Mouse (Mus musculus) liver, embryonic 14.5 days (tissue): ENCODE measurements around the gene Sh3tc1. TPM values are rescaled to one million over a fixed set of nuclear protein-coding genes. Genes with fewer than 3 reads are reported as not detected.

Experiments used
- ATAC-seq: fragments of 200-750 bp; cut with Nextera tagmentation; 2 replicates; pipeline ENCODE4 v1.8.0; 2017; ENCODE audit warnings: moderate number of reproducible peaks, mild to moderate bottlenecking, moderate library complexity; ENCODE audit not compliant: insufficient read depth
- DNase-seq, 3 experiments: peaks; one replicate each; pipeline ENCODE4 v3.0.0-alpha.2; 2012 to 2013; ENCODE audit warnings: low read depth in 3 of 3, low spot score in 3 of 3
- H3K27ac ChIP-seq: fragments of 300-500 bp; sonication (generic); 2 replicates; pipeline ENCODE4 v1.5.1; 2014; ENCODE audit warnings: moderate library complexity, mild to moderate bottlenecking, control low read depth, inconsistent platforms
- H3K27me3 ChIP-seq: fragments of 300-500 bp; sonication (generic); 2 replicates; pipeline ENCODE4 v1.6.1; 2014; ENCODE audit warnings: mild to moderate bottlenecking, low read length, moderate library complexity; ENCODE audit not compliant: control insufficient read depth, insufficient read depth
- H3K36me3 ChIP-seq: fragments of 300-500 bp; sonication (generic); replicated peaks from 2 replicates; pipeline ENCODE4 v1.6.1; 2014; ENCODE audit warnings: low read depth; ENCODE audit not compliant: control insufficient read depth, insufficient read depth
- H3K4me1 ChIP-seq, 2 experiments: fragments of 200-500 bp in 1 of 2; fragments of 300-500 bp in 1 of 2; sonication (generic) in 1 of 2; replicated peaks; 2 replicates each; pipeline ENCODE4 v1.6.1; 2012 to 2014; ENCODE audit warnings: antibody characterized with exemption in 1 of 2, inconsistent platforms in 1 of 2, low read length in 1 of 2; ENCODE audit not compliant: control insufficient read depth in 2 of 2, insufficient read depth in 2 of 2
- H3K4me2 ChIP-seq: fragments of 300-500 bp; sonication (generic); 2 replicates; pipeline ENCODE4 v1.6.1; 2014; ENCODE audit warnings: low read depth, mild to moderate bottlenecking, control low read depth, moderate library complexity
- H3K4me3 ChIP-seq, 2 experiments: fragments of 200-500 bp in 1 of 2; fragments of 300-500 bp in 1 of 2; sonication (generic) in 1 of 2; 2 replicates each; pipeline ENCODE4 v1.5.1; 2012 to 2014; ENCODE audit warnings: low read depth in 2 of 2, low read length in 2 of 2, mild to moderate bottlenecking in 2 of 2, control low read depth in 1 of 2, inconsistent platforms in 1 of 2, moderate library complexity in 1 of 2; ENCODE audit not compliant: insufficient read depth in 1 of 2
- H3K9ac ChIP-seq: fragments of 300-500 bp; sonication (generic); replicated peaks from 2 replicates; pipeline ENCODE4 v1.6.1; 2014; ENCODE audit warnings: mild to moderate bottlenecking, control low read depth, moderate library complexity
- H3K9me3 ChIP-seq: fragments of 300-500 bp; sonication (generic); 2 replicates; pipeline ENCODE4 v1.6.1; 2016; ENCODE audit warnings: low read length, mixed read lengths; ENCODE audit not compliant: control insufficient read depth
- CTCF ChIP-seq: IDR thresholded peaks from 2 replicates; pipeline ENCODE4 v1.5.1; 2016; ENCODE audit warnings: antibody characterized with exemption, low read depth, control low read depth
- EP300 ChIP-seq: IDR thresholded peaks from 2 replicates; pipeline ENCODE4 v1.6.1; 2016; ENCODE audit warnings: antibody characterized with exemption, low read depth
- WGBS: fragments of 180-500 bp; shearing (Covaris S2); extraction: QIAGEN DNeasy Blood & Tissue Kit; methylation state at CpG from one replicate; pipeline ENCODE4 v1.1.7; 2014; ENCODE audit not compliant: insufficient replicate concordance; 5-methylcytosine and 5-hydroxymethylcytosine counted together
- polyA plus RNA-seq, 2 experiments: library from polyadenylated mRNA; depleted of rRNA in 1 of 2; stranded (reverse) in 1 of 2; unstranded in 1 of 2; fragments of >200 nt; fragmentation: Nextera tagmentation in 1 of 2; extraction: Ambion mirVana in 1 of 2; gene quantifications; 2 replicates each; pipeline versions ENCODE4 v1.2.1 to v1.2.3; 2012 to 2014

Gene Sh3tc1
- polyA plus RNA-seq, 2 experiments: 0.93 to 1.8 TPM

DNA sequence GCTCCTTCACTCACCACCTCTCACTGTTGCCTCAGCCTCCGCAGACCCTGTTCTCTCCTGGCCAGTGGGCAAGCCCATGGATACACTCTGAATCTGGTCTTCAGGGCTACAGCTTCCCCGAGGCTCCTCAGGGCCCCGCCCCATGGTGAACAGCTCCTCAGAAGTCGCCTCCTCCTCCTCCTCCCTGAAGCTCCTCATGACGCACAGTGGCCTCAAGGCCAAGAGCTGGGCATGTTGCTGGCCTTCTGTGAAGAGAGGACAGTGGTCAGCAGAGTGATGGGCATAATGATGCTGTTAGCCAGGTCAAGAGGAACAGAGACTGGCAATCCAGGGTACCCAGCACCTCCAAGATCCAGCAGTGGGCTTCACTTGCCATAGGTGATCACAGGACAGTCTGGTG is 15.9 kb downstream of the Sh3tc1 start:
- ATAC-seq: no peak
- no peak for DNase-seq
- no peak for TF ChIP-seq CTCF
- TF ChIP-seq EP300: no peak
- peaks cover 0 to 11% of the 10 kb centered on the region in 2 experiments; a peak in 2 of 4 replicates for H3K4me1 ChIP-seq
- 68% methylated on average over 5 of the region's 5 CpGs for WGBS
- H3K9ac ChIP-seq: no peak overlapping the region
- no peak overlapping the region for H3K4me2 ChIP-seq
- no peak overlapping the region for H3K27ac ChIP-seq
- no peaks in the 10 kb centered on the region for H3K9me3 ChIP-seq
- no peaks in the 10 kb centered on the region for H3K36me3 ChIP-seq
- H3K27me3 ChIP-seq: no peaks in the 10 kb centered on the region
- H3K4me3 ChIP-seq: no peak overlapping the region

DNA sequence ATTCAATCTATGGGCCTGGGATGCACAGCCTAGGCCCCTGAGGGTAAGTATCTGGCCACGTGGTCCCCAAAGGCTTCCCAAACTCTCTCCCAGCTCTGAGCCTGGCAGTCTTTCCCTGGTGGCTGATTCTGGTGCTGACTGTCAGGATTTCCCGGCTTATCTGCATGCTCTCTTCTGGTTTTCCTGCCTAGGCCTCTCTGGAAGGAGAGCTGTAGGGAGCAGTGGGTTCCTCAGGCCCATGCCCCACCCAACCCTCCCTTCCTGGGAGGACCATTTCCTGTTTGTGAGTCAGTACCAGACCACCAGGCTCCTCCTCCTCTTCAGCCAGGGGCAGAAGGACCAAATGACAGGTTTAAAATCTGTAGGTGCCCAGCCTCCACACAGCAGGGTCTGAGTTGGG is 17.1 kb downstream of the Sh3tc1 start:
- no peak overlapping the region for H3K4me2 ChIP-seq
- no peaks in the 10 kb centered on the region for H3K9me3 ChIP-seq
- DNase-seq (no peak), ATAC-seq (peak; percentile 45; the same call in 1 of the 2 replicates)
- no peak overlapping the region for H3K4me3 ChIP-seq
- TF ChIP-seq CTCF: no peak
- TF ChIP-seq EP300: no peak
- H3K9ac ChIP-seq: no peak overlapping the region
- H3K27me3 ChIP-seq: no peaks in the 10 kb centered on the region
- no peak overlapping the region for H3K27ac ChIP-seq
- 13% methylated on average over 2 of the region's 2 CpGs for WGBS
- H3K4me1 ChIP-seq: peaks cover 0 to 8% of the 10 kb centered on the region in 2 experiments; a peak in 2 of 4 replicates
- no peaks in the 10 kb centered on the region for H3K36me3 ChIP-seq

DNA sequence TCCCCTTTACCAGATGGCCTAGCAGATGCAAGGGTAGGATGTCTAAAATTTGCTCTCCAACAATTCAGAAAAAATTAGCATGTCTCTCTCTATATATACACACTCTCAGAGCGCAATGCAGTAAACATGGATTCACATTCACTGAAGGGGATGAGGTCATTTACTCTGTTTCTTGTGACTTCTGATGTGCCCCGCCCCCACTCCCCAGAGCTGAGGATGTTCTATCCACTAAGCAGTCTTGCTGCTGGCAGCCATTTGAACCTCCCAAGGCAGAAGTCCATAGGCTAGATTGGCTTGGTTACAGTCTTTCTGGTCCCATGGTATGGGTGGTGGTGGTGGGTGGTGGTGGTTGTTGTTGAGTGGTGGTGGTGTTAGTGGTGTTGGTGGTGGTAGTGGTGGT is 17.9 kb downstream of the Sh3tc1 start:
- no peak for ATAC-seq
- no peaks in the 10 kb centered on the region for H3K36me3 ChIP-seq
- WGBS: 61% methylated on average over 2 of the region's 2 CpGs

DNA sequence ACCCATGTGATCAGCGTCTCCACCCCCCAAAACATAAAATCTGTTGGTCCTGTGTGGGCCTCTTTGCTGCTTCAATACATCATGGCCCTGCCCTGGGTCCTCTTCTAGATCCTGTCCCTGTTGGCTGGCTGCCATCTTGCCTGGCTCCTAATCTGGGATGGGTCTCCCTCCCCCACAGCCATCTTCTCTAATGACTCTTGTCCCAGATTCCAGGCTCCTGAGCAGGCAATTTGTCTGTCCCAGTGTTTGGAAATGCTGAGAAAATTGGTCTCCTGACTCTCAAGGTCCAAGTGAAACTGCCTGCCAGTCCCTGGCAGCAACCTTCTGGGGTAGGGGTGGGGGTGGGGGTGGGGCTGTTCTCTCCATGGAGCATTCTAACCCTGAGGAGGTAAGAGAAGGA is 19.9 kb downstream of the Sh3tc1 start:
- Histone ChIP-seq H3K9ac (no peak overlapping the region), H3K9me3 (no peaks in the 10 kb centered on the region), H3K4me3 (no peak overlapping the region), H3K4me1 (peaks cover 0 to 8% of the 10 kb centered on the region in 2 experiments; a peak in 2 of 4 replicates), H3K27me3 (no peaks in the 10 kb centered on the region), H3K27ac (no peak overlapping the region), H3K36me3 (no peaks in the 10 kb centered on the region), H3K4me2 (no peak overlapping the region)
- 50% methylated on average over 1 of the region's 1 CpGs for WGBS
- TF ChIP-seq CTCF (no peak), EP300 (no peak)
- no peak for ATAC-seq
- DNase-seq: no peak

More for the DNA sequence above, 17.9 kb downstream of the Sh3tc1 start:
- no peak for TF ChIP-seq CTCF
- no peak for TF ChIP-seq EP300
- Histone ChIP-seq H3K4me2 (no peak overlapping the region), H3K27ac (no peak overlapping the region), H3K4me1 (peaks cover 0 to 8% of the 10 kb centered on the region in 2 experiments; a peak in 2 of 4 replicates), H3K4me3 (no peak overlapping the region), H3K9me3 (no peaks in the 10 kb centered on the region), H3K9ac (no peak overlapping the region), H3K27me3 (no peaks in the 10 kb centered on the region)
- no peak for DNase-seq

DNA sequence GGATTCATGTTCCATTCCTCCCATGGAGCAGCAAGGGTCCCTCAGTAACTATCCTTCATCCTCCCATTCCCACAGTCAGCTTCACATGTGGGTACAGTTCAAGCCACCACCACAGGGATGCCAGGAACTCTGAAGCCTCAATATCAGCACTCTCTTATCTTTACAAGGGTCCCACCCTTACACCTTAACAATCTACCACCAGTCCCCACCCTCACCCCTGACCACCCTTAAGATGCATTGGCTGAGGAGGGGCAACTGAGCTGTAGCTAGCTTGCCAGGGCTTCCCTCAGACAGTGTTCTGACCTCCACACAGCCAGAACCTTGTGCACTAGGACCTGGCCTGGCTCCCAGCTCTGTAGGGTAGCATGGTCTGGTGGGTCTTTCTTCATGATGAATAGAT is 20.4 kb downstream of the Sh3tc1 start:
- DNase-seq (no peak), ATAC-seq (no peak)
- no peaks in the 10 kb centered on the region for H3K9me3 ChIP-seq
- H3K9ac ChIP-seq: no peak overlapping the region
- no peaks in the 10 kb centered on the region for H3K27me3 ChIP-seq
- no peak overlapping the region for H3K4me2 ChIP-seq
- H3K27ac ChIP-seq: no peak overlapping the region
- no peak for TF ChIP-seq EP300
- TF ChIP-seq CTCF: no peak
- H3K4me1 ChIP-seq: peaks cover 0 to 8% of the 10 kb centered on the region in 2 experiments; a peak in 2 of 4 replicates
- H3K36me3 ChIP-seq: no peaks in the 10 kb centered on the region
- no peak overlapping the region for H3K4me3 ChIP-seq
